Mouse (Mus musculus): ENCODE results near the gene Negr1. TPM values are rescaled to one million over a fixed set of nuclear protein-coding genes. Genes with fewer than 3 reads are reported as not detected.
A peak's percentile ranks its signal among the peaks of the same experiment; 100 is the strongest.

Gene Negr1
- polyA plus RNA-seq, 1 experiment from 2014 or later, result 79.2 TPM

DNA sequence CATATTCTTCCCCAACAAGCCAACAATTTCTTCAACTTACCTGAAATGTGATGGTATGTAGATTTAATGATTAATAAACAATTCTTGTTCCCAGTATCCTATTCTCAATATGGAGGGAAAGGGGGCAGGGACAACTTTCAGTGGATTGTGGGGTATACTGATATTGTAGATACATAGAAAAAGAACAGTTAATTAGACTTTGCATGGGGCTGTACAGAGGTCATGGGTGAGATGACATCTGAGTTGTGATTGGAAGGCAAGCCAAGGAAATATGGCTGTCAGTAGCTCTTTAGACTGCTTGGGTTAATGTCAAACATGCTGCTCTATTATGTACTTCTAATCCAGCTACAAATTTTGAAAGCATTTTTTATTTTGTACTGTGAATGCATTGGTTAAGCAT, 535.9 kb downstream of the Negr1 start:
- Histone ChIP-seq H3K9me3 (replicated peaks; ENCODE audit: control insufficient read depth, low read length, poor library complexity, severe bottlenecking) (no peaks in the 10 kb centered on the region), H3K4me3 (ENCODE audit: low read depth, low read length) (no peak overlapping the region), H3K4me1 (ENCODE audit: control insufficient read depth, insufficient read depth, low read length) (no peaks in the 10 kb centered on the region), H3K4me2 (ENCODE audit: low read length) (no peak overlapping the region), H3K9ac (ENCODE audit: low read depth, low read length) (no peak overlapping the region), H3K27me3 (ENCODE audit: control insufficient read depth, insufficient read depth, low read depth, low read length) (no peaks in the 10 kb centered on the region), H3K27ac (ENCODE audit: low read length) (no peak overlapping the region), H3K36me3 (ENCODE audit: control insufficient read depth, insufficient read depth, low read length) (no peaks in the 10 kb centered on the region)
- ATAC-seq, result no peak

DNA sequence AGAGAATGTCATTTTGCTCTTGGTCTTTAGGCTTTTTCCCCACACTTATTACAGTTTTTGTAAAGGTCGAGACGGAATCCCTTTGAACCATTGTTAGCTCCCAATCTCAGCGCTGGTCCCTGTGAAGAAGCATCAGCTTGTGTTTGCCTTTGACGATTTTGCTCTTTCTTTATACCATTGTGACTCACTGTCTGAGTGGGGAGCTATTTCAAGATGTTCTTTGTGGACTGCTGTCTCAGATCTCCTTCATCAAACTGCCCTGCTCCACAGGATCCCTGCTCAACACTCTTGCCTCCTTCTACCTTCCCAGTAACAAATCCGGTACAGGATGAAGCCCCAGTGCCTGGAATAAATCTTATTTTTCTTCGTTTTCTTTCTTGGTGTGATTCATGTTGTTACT, 536.8 kb downstream of the Negr1 start:
- Histone ChIP-seq H3K27me3 (ENCODE audit: control insufficient read depth, insufficient read depth, low read depth, low read length) (no peaks in the 10 kb centered on the region), H3K4me3 (ENCODE audit: low read depth, low read length) (no peak overlapping the region), H3K4me1 (ENCODE audit: control insufficient read depth, insufficient read depth, low read length) (no peaks in the 10 kb centered on the region), H3K9ac (ENCODE audit: low read depth, low read length) (no peak overlapping the region), H3K36me3 (ENCODE audit: control insufficient read depth, insufficient read depth, low read length) (no peaks in the 10 kb centered on the region), H3K9me3 (replicated peaks; ENCODE audit: control insufficient read depth, low read length, poor library complexity, severe bottlenecking) (no peaks in the 10 kb centered on the region), H3K4me2 (ENCODE audit: low read length) (no peak overlapping the region), H3K27ac (ENCODE audit: low read length) (no peak overlapping the region)
- 28% methylated on average over 6 of the region's 6 CpGs for WGBS
- no peak for ATAC-seq

DNA sequence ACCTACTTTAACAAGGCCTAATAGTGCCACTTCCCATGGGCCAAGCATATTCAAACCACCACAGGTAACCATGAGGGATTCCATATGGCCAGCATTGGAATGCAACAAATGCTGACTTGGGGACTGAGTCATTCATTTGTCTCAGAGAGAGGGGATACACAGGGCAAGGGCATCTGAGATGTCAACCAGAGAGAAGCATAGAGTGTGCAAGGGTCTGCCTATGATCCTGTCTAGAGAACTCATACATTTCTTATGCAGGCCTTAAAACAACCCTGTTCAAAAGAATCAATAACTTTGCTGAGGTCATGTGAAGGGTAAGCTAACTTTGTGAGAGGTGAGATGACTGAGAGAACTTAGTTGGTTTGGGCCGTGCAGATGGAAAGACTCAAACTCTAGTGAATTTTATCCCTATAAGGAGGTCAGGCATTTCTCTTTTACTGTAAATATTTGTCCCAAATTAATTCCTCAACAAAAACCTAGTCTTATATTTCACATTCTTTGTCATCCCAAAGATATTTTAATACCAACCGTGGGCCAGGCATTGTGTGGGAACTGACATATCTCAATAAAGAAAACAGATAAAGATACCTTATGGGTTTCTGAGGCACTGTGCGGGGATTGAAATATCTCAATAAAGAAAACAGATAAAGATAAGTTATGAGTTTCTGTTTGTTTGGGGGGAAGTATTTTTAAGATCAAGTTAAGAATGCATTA, 543.4 kb downstream of the Negr1 start:
- Histone ChIP-seq H3K27me3 (ENCODE audit: control insufficient read depth, insufficient read depth, low read depth, low read length) (no peaks in the 10 kb centered on the region), H3K4me1 (ENCODE audit: control insufficient read depth, insufficient read depth, low read length) (no peaks in the 10 kb centered on the region), H3K4me3 (ENCODE audit: low read depth, low read length) (no peak overlapping the region), H3K36me3 (ENCODE audit: control insufficient read depth, insufficient read depth, low read length) (no peaks in the 10 kb centered on the region), H3K9me3 (replicated peaks; ENCODE audit: control insufficient read depth, low read length, poor library complexity, severe bottlenecking) (no peaks in the 10 kb centered on the region), H3K27ac (ENCODE audit: low read length) (no peak overlapping the region), H3K9ac (ENCODE audit: low read depth, low read length) (no peak overlapping the region), H3K4me2 (ENCODE audit: low read length) (no peak overlapping the region)
- 92% methylated on average over 3 of the region's 3 CpGs for WGBS
- no peak for ATAC-seq

DNA sequence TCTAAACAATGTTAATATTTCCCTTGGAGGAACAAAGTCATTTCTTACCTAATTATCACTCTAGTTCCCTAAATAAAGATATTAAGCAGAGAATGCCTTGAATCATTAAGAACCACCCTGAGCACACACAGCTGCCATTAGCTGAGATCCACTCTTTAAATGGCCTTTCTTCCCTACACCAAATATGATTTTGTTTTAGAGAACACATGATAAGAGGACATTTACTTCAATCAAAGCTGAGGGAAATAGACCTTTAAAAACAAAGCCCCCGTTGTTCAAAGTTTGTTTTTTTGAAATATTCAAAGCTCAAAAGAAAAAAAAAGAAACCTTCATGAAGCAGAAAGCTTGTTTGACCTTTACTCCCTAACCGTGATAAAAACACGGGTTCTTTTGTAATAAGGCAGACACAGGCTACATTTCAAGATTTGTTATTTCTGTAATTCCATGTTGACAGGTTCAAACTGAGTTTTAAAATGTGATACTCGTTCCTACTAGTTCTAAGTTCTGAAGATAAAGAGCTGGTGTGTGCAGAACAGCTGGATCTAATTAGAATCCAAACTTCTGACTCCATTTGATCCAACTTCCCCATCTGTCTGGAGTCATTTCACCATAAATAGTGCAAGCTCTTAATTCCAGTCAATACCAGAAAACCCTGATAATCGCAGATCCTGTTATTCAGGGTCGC, 544.1 kb downstream of the Negr1 start:
- no peaks in the 10 kb centered on the region for H3K36me3 ChIP-seq (ENCODE audit: control insufficient read depth, insufficient read depth, low read length)
- no peaks in the 10 kb centered on the region for H3K27me3 ChIP-seq (ENCODE audit: control insufficient read depth, insufficient read depth, low read depth, low read length)
- no peak for ATAC-seq
- no peak overlapping the region for H3K4me3 ChIP-seq (ENCODE audit: low read depth, low read length)
- H3K4me1 ChIP-seq (ENCODE audit: control insufficient read depth, insufficient read depth, low read length), result no peaks in the 10 kb centered on the region
- H3K4me2 ChIP-seq (ENCODE audit: low read length), result no peak overlapping the region
- no peaks in the 10 kb centered on the region for H3K9me3 ChIP-seq (replicated peaks; ENCODE audit: control insufficient read depth, low read length, poor library complexity, severe bottlenecking)
- 67% methylated on average over 6 of the region's 6 CpGs for WGBS
- no peak overlapping the region for H3K9ac ChIP-seq (ENCODE audit: low read depth, low read length)
- no peak overlapping the region for H3K27ac ChIP-seq (ENCODE audit: low read length)

DNA sequence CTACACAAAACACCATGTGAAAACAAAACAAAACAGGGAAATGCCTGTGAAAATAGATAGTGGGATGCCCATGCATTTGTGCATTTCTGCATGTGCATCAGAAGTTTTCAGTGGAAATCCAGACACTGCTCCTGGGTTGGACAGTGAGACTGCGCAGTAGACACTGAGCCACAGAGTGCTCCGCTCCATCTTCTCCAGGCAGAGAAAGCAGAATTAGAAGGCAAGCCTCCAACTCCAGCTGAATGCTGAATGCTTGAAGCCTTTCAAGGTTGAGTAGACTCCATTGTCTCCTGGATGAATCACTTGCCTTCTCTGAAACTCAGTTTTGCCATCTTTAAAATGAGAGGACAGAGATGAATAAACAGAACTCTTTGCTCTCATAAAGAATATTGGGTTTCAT, 546.6 kb downstream of the Negr1 start:
- Histone ChIP-seq H3K27ac (ENCODE audit: low read length) (no peak overlapping the region), H3K36me3 (ENCODE audit: control insufficient read depth, insufficient read depth, low read length) (no peaks in the 10 kb centered on the region), H3K9me3 (replicated peaks; ENCODE audit: control insufficient read depth, low read length, poor library complexity, severe bottlenecking) (no peaks in the 10 kb centered on the region), H3K4me2 (ENCODE audit: low read length) (no peak overlapping the region), H3K27me3 (ENCODE audit: control insufficient read depth, insufficient read depth, low read depth, low read length) (no peaks in the 10 kb centered on the region), H3K4me3 (ENCODE audit: low read depth, low read length) (no peak overlapping the region), H3K9ac (ENCODE audit: low read depth, low read length) (no peak overlapping the region), H3K4me1 (ENCODE audit: control insufficient read depth, insufficient read depth, low read length) (no peaks in the 10 kb centered on the region)
- WGBS, result 73% methylated on average over 2 of the region's 2 CpGs
- ATAC-seq, result no peak

DNA sequence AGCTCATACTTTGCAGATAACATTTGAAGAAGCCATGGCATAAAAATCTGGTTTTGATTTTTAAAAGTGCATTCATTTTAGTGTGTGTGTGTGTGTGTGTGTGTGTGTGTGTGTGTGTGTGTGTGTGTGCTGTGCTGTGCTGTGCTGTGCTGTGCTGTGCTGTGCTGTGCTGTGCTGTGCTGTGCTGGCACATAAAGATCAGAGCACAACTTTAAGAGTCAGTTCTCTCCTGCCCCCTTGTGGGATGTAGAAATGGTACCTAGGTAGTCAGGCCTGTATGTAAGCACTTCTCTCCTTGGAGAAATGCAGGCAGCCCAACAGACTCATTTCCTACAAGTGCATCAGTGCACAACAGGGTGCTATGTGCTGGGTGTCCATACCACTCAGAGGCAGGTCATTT, 547.7 kb downstream of the Negr1 start:
- Histone ChIP-seq H3K9me3 (replicated peaks; ENCODE audit: control insufficient read depth, low read length, poor library complexity, severe bottlenecking) (no peaks in the 10 kb centered on the region), H3K27ac (ENCODE audit: low read length) (no peak overlapping the region), H3K4me1 (ENCODE audit: control insufficient read depth, insufficient read depth, low read length) (no peaks in the 10 kb centered on the region), H3K27me3 (ENCODE audit: control insufficient read depth, insufficient read depth, low read depth, low read length) (no peaks in the 10 kb centered on the region), H3K4me2 (ENCODE audit: low read length) (no peak overlapping the region), H3K4me3 (ENCODE audit: low read depth, low read length) (no peak overlapping the region), H3K9ac (ENCODE audit: low read depth, low read length) (no peak overlapping the region), H3K36me3 (ENCODE audit: control insufficient read depth, insufficient read depth, low read length) (no peaks in the 10 kb centered on the region)
- ATAC-seq, result peak; percentile 71

DNA sequence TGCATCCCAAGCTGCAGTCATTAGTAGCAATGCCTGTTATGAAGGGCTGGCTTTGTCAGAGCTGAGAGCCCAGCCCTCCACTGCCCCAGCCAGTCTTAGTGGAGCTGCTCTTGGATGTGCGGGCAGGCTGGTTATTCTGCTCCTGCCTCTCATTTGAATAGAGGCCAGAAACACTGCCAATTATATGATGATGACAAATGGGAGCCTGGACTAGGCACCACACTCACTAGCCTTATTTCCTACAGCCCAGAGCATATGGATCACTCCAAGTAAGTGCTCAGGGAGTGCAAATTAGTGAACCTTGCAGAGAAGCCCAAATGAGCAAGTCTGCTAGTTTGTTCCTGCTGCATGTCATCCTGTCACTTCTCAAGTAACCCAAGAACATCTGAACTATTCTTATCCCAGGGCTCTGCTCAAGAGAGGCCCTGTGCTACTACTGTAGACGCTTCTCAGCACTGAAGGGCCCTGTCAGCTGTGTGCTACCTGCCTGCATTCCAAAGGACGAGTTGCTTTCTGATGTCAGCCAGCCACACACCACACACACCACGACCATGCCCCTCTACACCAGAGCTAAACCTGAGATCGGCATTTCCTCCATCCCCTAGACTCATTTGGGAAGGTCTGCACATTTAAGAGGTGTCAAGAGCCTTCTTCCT, 553.6 kb downstream of the Negr1 start:
- Histone ChIP-seq H3K4me3 (ENCODE audit: low read depth, low read length) (no peak overlapping the region), H3K9ac (ENCODE audit: low read depth, low read length) (no peak overlapping the region), H3K27me3 (ENCODE audit: control insufficient read depth, insufficient read depth, low read depth, low read length) (no peaks in the 10 kb centered on the region), H3K4me1 (ENCODE audit: control insufficient read depth, insufficient read depth, low read length) (peaks cover 4% of the 10 kb centered on the region; the same call in 1 of the 2 replicates), H3K36me3 (ENCODE audit: control insufficient read depth, insufficient read depth, low read length) (no peaks in the 10 kb centered on the region), H3K27ac (ENCODE audit: low read length) (peak overlapping the region; percentile 72), H3K4me2 (ENCODE audit: low read length) (no peak overlapping the region), H3K9me3 (replicated peaks; ENCODE audit: control insufficient read depth, low read length, poor library complexity, severe bottlenecking) (no peaks in the 10 kb centered on the region)
- peak; percentile 79 for ATAC-seq
- WGBS, result 51% methylated on average over 5 of the region's 5 CpGs

DNA sequence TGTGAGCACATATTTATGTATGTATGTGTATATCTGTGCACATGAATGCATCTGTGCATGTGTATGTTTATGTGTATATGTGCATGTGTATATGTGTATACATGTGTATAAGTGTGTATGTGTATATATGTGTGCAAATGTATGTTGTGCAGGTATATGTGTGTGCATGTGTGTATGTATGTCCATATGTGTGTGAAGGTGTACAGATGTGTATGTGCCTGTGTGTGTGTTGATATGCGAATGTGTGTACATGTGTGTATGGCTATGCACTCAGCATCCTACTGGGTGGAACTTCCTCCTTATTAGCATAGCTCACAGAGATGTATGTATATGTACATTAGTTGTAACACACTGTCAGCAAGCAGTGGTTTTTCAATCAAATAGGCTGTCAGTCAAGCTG, 554.4 kb downstream of the Negr1 start:
- WGBS, result 100% methylated on average over 1 of the region's 1 CpGs
- ATAC-seq, result 0 out of 2 replicates have a peak, but pooled peaks have one; percentile 25
- no peak overlapping the region for H3K4me3 ChIP-seq (ENCODE audit: low read depth, low read length)
- H3K9ac ChIP-seq (ENCODE audit: low read depth, low read length), result no peak overlapping the region
- H3K27me3 ChIP-seq (ENCODE audit: control insufficient read depth, insufficient read depth, low read depth, low read length), result no peaks in the 10 kb centered on the region
- no peaks in the 10 kb centered on the region for H3K9me3 ChIP-seq (replicated peaks; ENCODE audit: control insufficient read depth, low read length, poor library complexity, severe bottlenecking)
- H3K4me2 ChIP-seq (ENCODE audit: low read length), result no peak overlapping the region
- H3K27ac ChIP-seq (ENCODE audit: low read length), result no peak overlapping the region
- H3K36me3 ChIP-seq (ENCODE audit: control insufficient read depth, insufficient read depth, low read length), result no peaks in the 10 kb centered on the region
- peaks cover 4% of the 10 kb centered on the region; the same call in 1 of the 2 replicates for H3K4me1 ChIP-seq (ENCODE audit: control insufficient read depth, insufficient read depth, low read length)

DNA sequence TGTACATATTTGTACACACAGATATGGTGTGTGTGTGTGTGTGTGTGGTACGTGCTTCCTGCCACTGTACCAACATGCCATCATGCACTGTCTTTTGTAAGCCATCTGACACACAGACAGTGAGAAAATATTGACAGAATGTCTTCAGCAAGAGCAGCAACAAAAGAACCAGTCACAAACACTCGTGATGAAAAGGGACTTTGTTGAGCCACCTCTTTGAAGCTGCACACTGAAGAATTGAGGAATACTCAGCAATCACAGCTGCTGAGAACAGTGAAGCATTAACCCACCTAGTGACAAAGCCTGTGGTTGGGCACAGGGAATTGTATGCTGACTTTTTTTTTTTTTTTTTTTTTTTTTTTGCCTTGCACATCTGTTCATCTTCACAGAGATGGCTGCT, 558.3 kb downstream of the Negr1 start:
- Histone ChIP-seq H3K36me3 (ENCODE audit: control insufficient read depth, insufficient read depth, low read length) (no peaks in the 10 kb centered on the region), H3K9ac (ENCODE audit: low read depth, low read length) (no peak overlapping the region), H3K4me2 (ENCODE audit: low read length) (no peak overlapping the region), H3K9me3 (replicated peaks; ENCODE audit: control insufficient read depth, low read length, poor library complexity, severe bottlenecking) (no peaks in the 10 kb centered on the region), H3K27me3 (ENCODE audit: control insufficient read depth, insufficient read depth, low read depth, low read length) (no peaks in the 10 kb centered on the region), H3K4me3 (ENCODE audit: low read depth, low read length) (no peak overlapping the region), H3K4me1 (ENCODE audit: control insufficient read depth, insufficient read depth, low read length) (peaks cover 2% of the 10 kb centered on the region; the same call in 1 of the 2 replicates), H3K27ac (ENCODE audit: low read length) (no peak overlapping the region)
- ATAC-seq, result no peak
- 27% methylated on average over 2 of the region's 2 CpGs for WGBS
